Mouse (Mus musculus) small intestine, adult 2 months (tissue): ENCODE results near the gene Gm45837.

Source experiments
- CTCF ChIP-seq: fragments of 200-500 bp; IDR thresholded peaks from 2 replicates; pipeline ENCODE4 v1.5.1; 2012; ENCODE audit warnings: low read depth, mild to moderate bottlenecking, control low read depth, inconsistent platforms, low read length, moderate library complexity, mixed read lengths; ENCODE audit not compliant: insufficient replicate concordance, insufficient read length; ENCODE audit errors: extremely low read depth
- POLR2A ChIP-seq: fragments of 200-500 bp; IDR thresholded peaks from 2 replicates; pipeline ENCODE4 v1.6.1; 2012; ENCODE audit warnings: low read depth, mild to moderate bottlenecking, control low read depth, inconsistent platforms, low read length, moderate library complexity

DNA sequence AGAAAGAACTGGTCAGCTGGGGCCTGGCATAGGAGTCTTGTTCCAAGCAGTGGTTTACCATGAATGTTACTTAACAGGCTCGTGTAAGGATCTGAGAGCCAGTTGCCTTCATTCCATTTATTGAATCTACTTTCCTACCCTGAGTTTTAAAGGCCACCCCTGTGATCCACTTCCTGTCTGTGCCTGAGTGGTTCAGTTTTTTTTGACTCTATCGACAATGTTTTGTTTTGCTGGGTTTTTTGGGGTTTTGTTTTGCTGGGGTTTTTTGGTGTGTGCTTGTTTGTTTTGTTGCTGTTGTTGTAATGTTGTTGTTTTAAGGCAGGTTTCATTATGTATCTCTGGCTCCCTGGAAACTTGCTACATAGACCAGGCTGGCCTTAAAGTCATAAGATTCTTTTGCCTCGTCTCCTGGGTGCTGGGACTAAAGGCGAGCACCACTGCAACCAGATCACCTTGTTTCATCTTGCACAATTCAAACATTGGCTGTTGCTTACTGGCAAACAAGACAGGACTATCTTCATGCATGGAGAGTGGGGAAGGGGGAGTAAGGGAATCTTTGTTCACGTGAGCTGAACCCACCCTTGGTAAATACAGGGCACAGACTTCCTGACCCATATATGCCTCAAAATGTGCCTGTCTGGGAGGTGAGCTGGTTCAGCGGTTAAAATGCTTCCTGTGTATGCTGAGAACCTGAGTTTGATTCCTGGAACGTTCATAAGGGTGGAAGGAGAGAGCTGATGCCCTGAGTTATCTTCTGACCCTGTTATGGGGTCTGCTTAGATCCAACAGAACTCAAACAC is 140.2 kb downstream of the Gm45837 start:
- TF ChIP-seq CTCF (no peak), POLR2A (no peak)
